16 mouse cellular contexts compared by ENCODE assay signal in the genomic region with DNA sequence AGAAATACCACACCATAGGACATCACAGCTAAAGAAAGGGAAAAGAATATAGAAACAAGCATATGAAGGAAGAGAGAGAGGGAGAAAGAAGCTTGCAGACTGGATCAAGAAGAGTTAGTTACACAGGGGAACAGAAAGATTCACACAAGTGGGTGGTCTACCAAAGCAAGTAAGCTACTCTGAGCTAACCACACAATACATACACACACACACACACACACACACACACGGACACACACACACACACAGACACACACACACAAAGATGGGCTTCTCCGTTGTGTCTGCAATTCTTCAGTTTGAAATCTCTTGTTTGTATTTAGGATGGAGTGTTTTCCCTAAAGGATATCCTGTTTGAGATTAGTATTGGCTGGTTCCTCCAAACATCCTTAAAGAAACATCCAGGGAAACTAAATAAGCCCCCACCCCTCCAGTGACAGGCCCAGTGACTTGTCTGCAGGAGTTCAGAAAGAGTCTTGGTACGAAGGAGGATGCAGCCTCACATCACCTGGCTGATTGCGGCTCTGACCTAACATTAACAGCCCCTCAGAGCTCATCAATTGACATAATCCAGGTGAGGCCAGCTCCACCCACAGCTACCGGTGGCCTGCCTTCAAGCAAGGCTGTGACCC.
DNase-seq lines count a peak whose midpoint lies in the region; ATAC-seq and TF ChIP-seq lines count a peak whose summit lies in the region.
"Had no signal": no experiment of that assay in that cellular context is flagged by ENCODE, and none has a peak within 500 bp of the region (broad histone marks: within the 10 kb centered on the region; RNA-seq: fewer than 3 reads in every experiment).

No protein-coding gene starts in this region.

- TF ChIP-seq EP300 in heart, postnatal 0 days (IDR thresholded peaks at IDR 0.05; ENCODE audit: low read depth), result no peak
- no peak for TF ChIP-seq EP300 in stomach, postnatal 0 days (optimal IDR thresholded peaks at IDR 0.05)

- H3K9me3 ChIP-seq in forebrain, embryonic 10.5 days, result no peaks in the 10 kb centered on the region
- no peaks in the 10 kb centered on the region for H3K9me3 ChIP-seq in forebrain, embryonic 12.5 days
- H3K9me3 ChIP-seq in heart, postnatal 0 days (replicated peaks; ENCODE audit: control insufficient read depth, low read length), result no peaks in the 10 kb centered on the region
- no peaks in the 10 kb centered on the region for H3K9me3 ChIP-seq in stomach, embryonic 14.5 days (ENCODE audit: control insufficient read depth, low read depth, low read length)
- no peaks in the 10 kb centered on the region for H3K9me3 ChIP-seq in stomach, postnatal 0 days (ENCODE audit: control insufficient read depth, low read length)

- no peak for ATAC-seq in forebrain, embryonic 12.5 days (ENCODE audit: low FRiP score)
- no peak for ATAC-seq in heart, postnatal 0 days (ENCODE audit: insufficient read depth, low read depth)
- ATAC-seq in stomach, embryonic 14.5 days (ENCODE audit: insufficient number of reproducible peaks, insufficient read depth, low FRiP score, low read depth), result peak; percentile 34; the same call in 1 of the 2 replicates
- no peak for ATAC-seq in stomach, postnatal 0 days (ENCODE audit: low FRiP score, low TSS enrichment)
- no peak for ATAC-seq in cerebellum, adult (ENCODE audit: insufficient number of reproducible peaks, low FRiP score, low TSS enrichment)
- ATAC-seq: midbrain, embryonic 16.5 days had no signal

- H3K4me3 ChIP-seq in forebrain, embryonic 10.5 days, result no peak overlapping the region
- H3K4me3 ChIP-seq in forebrain, embryonic 12.5 days (replicated peaks), result no peak overlapping the region
- H3K4me3 ChIP-seq in heart, postnatal 0 days (ENCODE audit: low read depth, low read length), result no peak overlapping the region
- no peak overlapping the region for H3K4me3 ChIP-seq in stomach, embryonic 14.5 days (ENCODE audit: low read depth, low read length)
- H3K4me3 ChIP-seq in stomach, postnatal 0 days (ENCODE audit: low read depth, low read length), result no peak overlapping the region

- WGBS in forebrain, embryonic 10.5 days, result 78% methylated on average over 5 of the region's 5 CpGs
- WGBS in forebrain, embryonic 12.5 days, result 80% methylated on average over 5 of the region's 5 CpGs
- WGBS in heart, postnatal 0 days, result 63% methylated on average over 5 of the region's 5 CpGs
- 36% methylated on average over 5 of the region's 5 CpGs for WGBS in stomach, embryonic 14.5 days
- 39% methylated on average over 5 of the region's 5 CpGs for WGBS in stomach, postnatal 0 days

- H3K27ac ChIP-seq in forebrain, embryonic 10.5 days, result peak overlapping the region; percentile 51; the same call in 1 of the 2 replicates
- H3K27ac ChIP-seq in forebrain, embryonic 12.5 days, result no peak overlapping the region
- 0 out of 2 replicates have a peak overlapping the region, but pooled peaks have one; percentile 43 for H3K27ac ChIP-seq in heart, postnatal 0 days (ENCODE audit: low read depth)
- peak overlapping the region; percentile 81 for H3K27ac ChIP-seq in stomach, embryonic 14.5 days (ENCODE audit: low read length)
- no peak overlapping the region; the same call in none of the 2 replicates for H3K27ac ChIP-seq in stomach, postnatal 0 days (replicated peaks)
- H3K27ac ChIP-seq: hindbrain, embryonic 14.5 days had no signal

- peaks cover 20% of the 10 kb centered on the region for H3K4me1 ChIP-seq in forebrain, embryonic 10.5 days
- H3K4me1 ChIP-seq in forebrain, embryonic 12.5 days, result peaks cover 12% of the 10 kb centered on the region
- no peaks in the 10 kb centered on the region for H3K4me1 ChIP-seq in heart, postnatal 0 days (ENCODE audit: control insufficient read depth, insufficient read depth)
- no peaks in the 10 kb centered on the region; the same call in 1 of the 2 replicates for H3K4me1 ChIP-seq in stomach, embryonic 14.5 days (ENCODE audit: control insufficient read depth, insufficient read depth, low read length)
- H3K4me1 ChIP-seq in stomach, postnatal 0 days (replicated peaks; ENCODE audit: control insufficient read depth, insufficient read depth), result no peaks in the 10 kb centered on the region

- H3K9ac ChIP-seq in forebrain, embryonic 12.5 days, result no peak overlapping the region
- H3K9ac ChIP-seq in heart, postnatal 0 days (replicated peaks; ENCODE audit: low read depth, low read length), result no peak overlapping the region
- no peak overlapping the region for H3K9ac ChIP-seq in stomach, embryonic 14.5 days (replicated peaks; ENCODE audit: low read depth, low read length)
- no peak overlapping the region for H3K9ac ChIP-seq in stomach, postnatal 0 days (ENCODE audit: low read length)
- H3K9ac ChIP-seq: hindbrain, embryonic 14.5 days had no signal

- H3K4me2 ChIP-seq in forebrain, embryonic 12.5 days, result no peak overlapping the region
- no peak overlapping the region for H3K4me2 ChIP-seq in heart, postnatal 0 days (ENCODE audit: low read depth, low read length)
- H3K4me2 ChIP-seq in stomach, embryonic 14.5 days (replicated peaks; ENCODE audit: low read depth, low read length), result no peak overlapping the region
- H3K4me2 ChIP-seq in stomach, postnatal 0 days (replicated peaks; ENCODE audit: low read depth), result no peak overlapping the region
- H3K4me2 ChIP-seq: hindbrain, embryonic 14.5 days; liver, embryonic 11.5 days had no signal

- H3K27me3 ChIP-seq in forebrain, embryonic 10.5 days (ENCODE audit: poor library complexity, severe bottlenecking), result peaks cover 31% of the 10 kb centered on the region; the same call in 1 of the 2 replicates
- H3K27me3 ChIP-seq in forebrain, embryonic 12.5 days, result no peaks in the 10 kb centered on the region
- H3K27me3 ChIP-seq in heart, postnatal 0 days (ENCODE audit: control insufficient read depth, insufficient read depth, low read length), result no peaks in the 10 kb centered on the region
- H3K27me3 ChIP-seq in stomach, embryonic 14.5 days (ENCODE audit: control insufficient read depth, insufficient read depth, low read length), result no peaks in the 10 kb centered on the region
- H3K27me3 ChIP-seq in stomach, postnatal 0 days (ENCODE audit: control insufficient read depth, insufficient read depth, low read length), result no peaks in the 10 kb centered on the region

- TF ChIP-seq CTCF in heart, postnatal 0 days (IDR thresholded peaks at IDR 0.05; ENCODE audit: low read depth), result no peak
- no peak for TF ChIP-seq CTCF in stomach, postnatal 0 days (IDR thresholded peaks at IDR 0.05; ENCODE audit: low read depth)

- no peak for DNase-seq in forebrain, embryonic 10.5 days (ENCODE audit: extremely low spot score, low spot score)
- DNase-seq in heart, postnatal 0 days (ENCODE audit: low spot score), result no peak
- DNase-seq in heart, postnatal 4 days, result no peak
- no peak for DNase-seq in stomach, postnatal 0 days (ENCODE audit: low spot score)
- DNase-seq in layer of hippocampus, postnatal 10 days (ENCODE audit: low spot score in 2 of 2), result no peak
- DNase-seq: adrenal gland, postnatal 14 days; cerebellum, adult 9-11 months; gastrocnemius, postnatal 36 days; layer of hippocampus, postnatal 36 days; left cerebral cortex, postnatal 4 days had no signal

- no peaks in the 10 kb centered on the region for H3K36me3 ChIP-seq in forebrain, embryonic 10.5 days (replicated peaks)
- H3K36me3 ChIP-seq in forebrain, embryonic 12.5 days (replicated peaks), result no peaks in the 10 kb centered on the region
- no peaks in the 10 kb centered on the region for H3K36me3 ChIP-seq in heart, postnatal 0 days (replicated peaks; ENCODE audit: control insufficient read depth, insufficient read depth, low read length)
- no peaks in the 10 kb centered on the region for H3K36me3 ChIP-seq in stomach, embryonic 14.5 days (ENCODE audit: control insufficient read depth, insufficient read depth, low read length)
- no peaks in the 10 kb centered on the region for H3K36me3 ChIP-seq in stomach, postnatal 0 days (ENCODE audit: control insufficient read depth, insufficient read depth, low read length)

Comparison
In these comparisons a context has a peak if more than half of its experiments do, and no peak if none do; other contexts are left out.
1. H3K27ac ChIP-seq: peak in forebrain, embryonic 10.5 days (single experiment), heart, postnatal 0 days (single experiment) and stomach, embryonic 14.5 days (single experiment); none in forebrain, embryonic 12.5 days (single experiment) and stomach, postnatal 0 days (single experiment).